Mouse (Mus musculus) gastrocnemius, postnatal 10 days (tissue): Measurements from ENCODE around the gene Olfr701. TPM values are rescaled to one million over a fixed set of nuclear protein-coding genes. Genes with fewer than 3 reads are reported as not detected.

ENCODE experiments used
- DNase-seq: peaks from one replicate; pipeline ENCODE4 v3.0.0; 2021; ENCODE audit warnings: mixed read lengths
- long read RNA-seq, 2 experiments: library from polyadenylated mRNA; stranded (forward); transcript quantifications; one replicate each; pipeline ENCODE4 v2.0.0; 2021
- total RNA-seq, 2 experiments: library from RNA; stranded (reverse); gene quantifications; 2 replicates each; pipeline ENCODE4 v1.2.3; 2021

Gene Olfr701
- not detected for total RNA-seq
- long read RNA-seq, experiment 1: 0 reads
- long read RNA-seq, experiment 2: 0 reads

- DNase-seq: no peak
These were observed at the start of gene Olfr701 for GRCm38 (mm10) chr7:106813829-106814228. Gene Olfr701, plus strand, starts transcription at chr7:106814129.

GRCm38 (mm10) chr7:106788330-106788729 is 25.6 kb upstream of the Olfr701 start:
- DNase-seq: no peak

- no peak for DNase-seq
These were observed 20.8 kb upstream of the Olfr701 start, which contains the start of gene Olfr699 for GRCm38 (mm10) chr7:106793098-106793497. Gene Olfr699, minus strand, starts transcription at chr7:106793198.

- no peak for DNase-seq
These were observed 5.2 kb upstream of the Olfr701 start, which contains the start of gene Olfr700 for GRCm38 (mm10) chr7:106808734-106809133. Gene Olfr700, minus strand, starts transcription at chr7:106808834.

- DNase-seq: no peak
These were observed 1.8 kb downstream of the Olfr701 start for GRCm38 (mm10) chr7:106815775-106816174.

- DNase-seq: no peak
These were observed 4.5 kb downstream of the Olfr701 start for GRCm38 (mm10) chr7:106818414-106818813.

- DNase-seq: no peak
These were observed 19.9 kb downstream of the Olfr701 start, which contains the start of gene Olfr702 for GRCm38 (mm10) chr7:106833793-106834192. Gene Olfr702, minus strand, starts transcription at chr7:106833893.

GRCm38 (mm10) chr7:106843060-106843459 is 29.1 kb downstream of the Olfr701 start, which contains the start of gene Olfr703:
Gene Olfr703, plus strand, starts transcription at chr7:106843360.
- no peak for DNase-seq

GRCm38 (mm10) chr7:106862885-106863284 is 49.0 kb downstream of the Olfr701 start, which contains the start of gene Olfr704:
Gene Olfr704, plus strand, starts transcription at chr7:106863185.
- DNase-seq: no peak

Other genes starting within 250 kb of the Olfr701 start
- gene Olfr693, start 133.5 kb upstream of the Olfr701 start, total RNA-seq: not detected
- not detected for gene Olfr694, start 122.3 kb upstream of the Olfr701 start, total RNA-seq
- not detected for gene Olfr695, start 97.7 kb upstream of the Olfr701 start, total RNA-seq
- gene Olfr697, start 71.7 kb upstream of the Olfr701 start, total RNA-seq: not detected
- gene Olfr698, start 58.7 kb upstream of the Olfr701 start, total RNA-seq: not detected
- gene Olfr699, start 20.9 kb upstream of the Olfr701 start, total RNA-seq: not detected
- gene Olfr700, start 5.3 kb upstream of the Olfr701 start, total RNA-seq: not detected
- not detected for gene Olfr702, start 19.8 kb downstream of the Olfr701 start, total RNA-seq
- gene Olfr703, start 29.2 kb downstream of the Olfr701 start, total RNA-seq: not detected
- gene Olfr704, start 49.1 kb downstream of the Olfr701 start, total RNA-seq: not detected
- not detected for gene Olfr705, start 62.8 kb downstream of the Olfr701 start, total RNA-seq
- gene Olfr706, start 74.0 kb downstream of the Olfr701 start, total RNA-seq: not detected
- gene Olfr707, start 87.1 kb downstream of the Olfr701 start, total RNA-seq: not detected
- gene Olfr1532-ps1, start 93.9 kb downstream of the Olfr701 start, total RNA-seq: not detected
- gene Olfr709-ps1, start 118.1 kb downstream of the Olfr701 start, total RNA-seq: not detected
- not detected for gene Olfr710, start 134.2 kb downstream of the Olfr701 start, total RNA-seq
- gene Olfr6, start 149.8 kb downstream of the Olfr701 start, total RNA-seq: not detected
- not detected for gene Olfr711, start 161.3 kb downstream of the Olfr701 start, total RNA-seq
- not detected for gene Olfr2, start 191.9 kb downstream of the Olfr701 start, total RNA-seq
- gene Olfr713, start 217.0 kb downstream of the Olfr701 start, total RNA-seq: not detected